Mouse (Mus musculus) heart, embryonic 11.5 days (tissue): ENCODE results near the gene Mettl26. TPM values are rescaled to one million over a fixed set of nuclear protein-coding genes. Genes with fewer than 3 reads are reported as not detected.
A peak's percentile ranks its signal among the peaks of the same experiment; 100 is the strongest.

Experiments used
- ATAC-seq: fragments of 200-750 bp; cut with Nextera tagmentation; replicated peaks from 2 replicates; pipeline ENCODE4 v1.8.0; 2017; ENCODE audit warnings: moderate library complexity; ENCODE audit not compliant: insufficient number of reproducible peaks, low FRiP score, low TSS enrichment
- H3K27ac ChIP-seq: fragments of 300-500 bp; sonication (generic); 2 replicates; pipeline ENCODE4 v1.5.1; 2014; ENCODE audit warnings: mild to moderate bottlenecking, low read depth, low read length
- H3K27me3 ChIP-seq: fragments of 300-500 bp; sonication (generic); 2 replicates; pipeline ENCODE4 v1.6.1; 2014; ENCODE audit warnings: mild to moderate bottlenecking, low read length, mixed read lengths; ENCODE audit not compliant: control insufficient read depth, insufficient read depth
- H3K36me3 ChIP-seq: fragments of 300-500 bp; sonication (generic); 2 replicates; pipeline ENCODE4 v1.6.1; 2014; ENCODE audit warnings: mild to moderate bottlenecking, low read length, moderate library complexity, mixed read lengths; ENCODE audit not compliant: control insufficient read depth, insufficient read depth
- H3K4me1 ChIP-seq: fragments of 300-500 bp; sonication (generic); 2 replicates; pipeline ENCODE4 v1.6.1; 2014; ENCODE audit warnings: low read length; ENCODE audit not compliant: control insufficient read depth, insufficient read depth
- H3K4me2 ChIP-seq: fragments of 300-500 bp; sonication (generic); 2 replicates; pipeline ENCODE4 v1.6.1; 2014; ENCODE audit warnings: mild to moderate bottlenecking, moderate library complexity
- H3K4me3 ChIP-seq: fragments of 300-500 bp; sonication (generic); 2 replicates; pipeline ENCODE4 v1.5.1; 2014; ENCODE audit warnings: low read depth, low read length
- H3K9ac ChIP-seq: fragments of 300-500 bp; sonication (generic); 2 replicates; pipeline ENCODE4 v1.6.1; 2014; ENCODE audit warnings: mild to moderate bottlenecking, low read depth, low read length, moderate library complexity
- H3K9me3 ChIP-seq: fragments of 300-500 bp; sonication (generic); replicated peaks from 2 replicates; pipeline ENCODE4 v1.6.1; 2016; ENCODE audit warnings: low read length; ENCODE audit not compliant: control insufficient read depth
- WGBS: fragments of 180-500 bp; shearing (Covaris S2); extraction: QIAGEN DNeasy Blood & Tissue Kit; methylation state at CpG from one replicate; pipeline ENCODE4 v1.1.7; 2014; ENCODE audit not compliant: insufficient replicate concordance; 5-methylcytosine and 5-hydroxymethylcytosine counted together
- polyA plus RNA-seq: library from polyadenylated mRNA; unstranded; fragments of >200 nt; fragmentation: Nextera tagmentation; extraction: Ambion mirVana; gene quantifications from 2 replicates; pipeline ENCODE4 v1.2.1, GENCODE M21; 2014

The Mettl26 gene
- polyA plus RNA-seq, 1 experiment from 2014 or later = 46.0 TPM

GRCm38 (mm10) chr17:25830200-25830753 lies 44.6 kb upstream of the Mettl26 start:
- peaks cover 27% of the 10 kb centered on the region for H3K36me3 ChIP-seq
- peak overlapping the region; percentile 69 for H3K4me3 ChIP-seq
- 81% methylated on average over 4 of the region's 4 CpGs for WGBS
- no peak overlapping the region for H3K27ac ChIP-seq
- no peak overlapping the region for H3K9ac ChIP-seq
- H3K4me2 ChIP-seq = peak overlapping the region; percentile 83
- H3K9me3 ChIP-seq = no peaks in the 10 kb centered on the region
- H3K4me1 ChIP-seq = peaks cover 47% of the 10 kb centered on the region
- no peak for ATAC-seq
- H3K27me3 ChIP-seq = no peaks in the 10 kb centered on the region

- Histone ChIP-seq H3K4me2 (peak overlapping the region; percentile 98), H3K4me1 (peaks cover 53% of the 10 kb centered on the region), H3K27ac (no peak overlapping the region), H3K9me3 (no peaks in the 10 kb centered on the region), H3K27me3 (no peaks in the 10 kb centered on the region), H3K9ac (peak overlapping the region; percentile 92; the same call in 1 of the 2 replicates), H3K4me3 (peak overlapping the region; percentile 88), H3K36me3 (peaks cover 27% of the 10 kb centered on the region)
- no peak for ATAC-seq
- 88% methylated on average over 14 of the region's 14 CpGs for WGBS
These were observed 44.0 kb upstream of the Mettl26 start for GRCm38 (mm10) chr17:25830806-25831431.

- no peak for ATAC-seq
- Histone ChIP-seq H3K9me3 (no peaks in the 10 kb centered on the region), H3K36me3 (peaks cover 24% of the 10 kb centered on the region), H3K4me2 (peak overlapping the region; percentile 98), H3K9ac (peak overlapping the region; percentile 92), H3K27me3 (no peaks in the 10 kb centered on the region), H3K4me1 (peaks cover 61% of the 10 kb centered on the region), H3K4me3 (peak overlapping the region; percentile 88), H3K27ac (peak overlapping the region; percentile 99; the same call in 1 of the 2 replicates)
- 50% methylated on average over 21 of the region's 21 CpGs for WGBS
These were observed 43.2 kb upstream of the Mettl26 start for GRCm38 (mm10) chr17:25831451-25832281.

- Histone ChIP-seq H3K4me3 (peak overlapping the region; percentile 88), H3K4me1 (peaks cover 71% of the 10 kb centered on the region), H3K36me3 (peaks cover 20% of the 10 kb centered on the region), H3K27ac (peak overlapping the region; percentile 99), H3K9me3 (no peaks in the 10 kb centered on the region), H3K9ac (peak overlapping the region; percentile 92), H3K27me3 (no peaks in the 10 kb centered on the region), H3K4me2 (peak overlapping the region; percentile 98)
- peak; percentile 91 for ATAC-seq
- WGBS = under 1% methylated on average over 61 of the region's 77 CpGs
These were observed 42.2 kb upstream of the Mettl26 start for GRCm38 (mm10) chr17:25832436-25833290.

- Histone ChIP-seq H3K36me3 (peaks cover 19% of the 10 kb centered on the region), H3K4me1 (peaks cover 73% of the 10 kb centered on the region), H3K9me3 (no peaks in the 10 kb centered on the region), H3K27me3 (no peaks in the 10 kb centered on the region), H3K4me2 (peak within 1 kb of the TSS; percentile 98), H3K9ac (peak within 1 kb of the TSS; percentile 92), H3K4me3 (peak within 1 kb of the TSS; percentile 88), H3K27ac (peak within 1 kb of the TSS; percentile 99)
- peak; percentile 73 for ATAC-seq
- WGBS = under 1% methylated on average over 24 of the region's 24 CpGs
These were observed 41.6 kb upstream of the Mettl26 start, which contains the start of gene Stub1 for GRCm38 (mm10) chr17:25833291-25833663. Stub1 (minus strand) TSS chr17:25833404.

- Histone ChIP-seq H3K4me2 (peak overlapping the region; percentile 98), H3K27ac (peak overlapping the region; percentile 99), H3K36me3 (peaks cover 22% of the 10 kb centered on the region), H3K9me3 (no peaks in the 10 kb centered on the region), H3K9ac (peak overlapping the region; percentile 92), H3K4me3 (peak overlapping the region; percentile 88), H3K27me3 (no peaks in the 10 kb centered on the region), H3K4me1 (peaks cover 69% of the 10 kb centered on the region)
- no peak for ATAC-seq
- WGBS = 39% methylated on average over 6 of the region's 6 CpGs
These were observed 40.8 kb upstream of the Mettl26 start for GRCm38 (mm10) chr17:25833961-25834594.

- H3K27me3 ChIP-seq = no peaks in the 10 kb centered on the region
- H3K9ac ChIP-seq = peak overlapping the region; percentile 92
- peak overlapping the region; percentile 88 for H3K4me3 ChIP-seq
- H3K36me3 ChIP-seq = peaks cover 27% of the 10 kb centered on the region
- 90% methylated on average over 12 of the region's 12 CpGs for WGBS
- peak overlapping the region; percentile 99; the same call in 1 of the 2 replicates for H3K27ac ChIP-seq
- peak overlapping the region; percentile 98 for H3K4me2 ChIP-seq
- H3K4me1 ChIP-seq = peaks cover 66% of the 10 kb centered on the region
- no peaks in the 10 kb centered on the region for H3K9me3 ChIP-seq
- ATAC-seq = no peak
These were observed 40.2 kb upstream of the Mettl26 start for GRCm38 (mm10) chr17:25834595-25835222.
